Mouse (Mus musculus): ENCODE results near the gene Cacna2d3.

DNA sequence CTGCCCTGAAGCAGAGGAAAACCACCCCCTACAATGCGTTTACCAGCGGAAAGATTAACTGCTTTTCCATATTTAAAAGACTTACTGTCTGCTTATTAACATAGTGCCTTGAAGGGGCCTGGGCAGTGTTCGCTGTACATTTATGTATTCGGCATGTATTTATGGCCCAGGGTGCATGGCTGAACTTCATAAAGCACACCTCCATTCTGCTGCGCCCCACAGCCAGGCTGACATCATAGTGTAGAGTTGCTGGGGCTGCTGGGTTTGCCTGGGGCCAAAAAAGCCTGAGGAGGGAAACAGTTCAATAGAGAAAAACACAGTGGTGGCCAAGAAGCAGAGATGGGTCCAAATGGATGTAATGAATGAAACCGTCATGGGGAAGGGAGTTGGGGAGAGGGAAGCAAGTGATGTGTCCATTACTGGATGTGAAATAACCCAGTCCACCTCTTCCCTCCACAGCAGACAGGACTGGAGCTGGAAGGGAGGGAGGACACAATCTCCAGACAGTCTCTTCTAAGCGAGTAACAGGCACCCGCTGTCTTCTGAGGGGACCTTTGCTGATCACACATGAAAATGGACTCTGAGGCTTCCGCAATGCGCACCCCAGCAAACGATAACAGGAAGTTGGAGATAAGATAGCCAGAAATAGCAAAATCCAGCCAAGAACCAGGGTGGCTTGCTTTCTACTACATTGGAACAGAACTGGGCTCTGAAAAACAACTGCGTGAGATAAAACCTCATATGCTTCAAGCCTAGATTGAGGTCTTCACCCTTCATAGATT, 798.3 kb downstream of the Cacna2d3 start:
- TF ChIP-seq USF2 (conservative IDR thresholded peaks at IDR 0.05; ENCODE audit: low read depth, low read length) (no peak), EP300 (IDR thresholded peaks at IDR 0.05; ENCODE audit: low read length) (no peak), MXI1 (IDR thresholded peaks at IDR 0.05; ENCODE audit: low read depth, low read length) (no peak), POLR2A (IDR thresholded peaks at IDR 0.05; ENCODE audit: low read depth, low read length) (no peak), PAX5 (IDR thresholded peaks at IDR 0.05; ENCODE audit: low read length) (no peak), CTCF (conservative IDR thresholded peaks at IDR 0.05 in 1 of 2, IDR thresholded peaks at IDR 0.05 in 1 of 2; ENCODE audit: low read depth in 2 of 2, low read length in 2 of 2) (no peak), E2F4 (IDR thresholded peaks at IDR 0.05; ENCODE audit: insufficient replicate concordance, low read depth, low read length) (no peak)

Data from CH12.LX (cell line).